Mouse (Mus musculus) embryo, embryonic 11.5 days (tissue): ENCODE results near the gene Slc25a44.
"Not testable (repeated sequence)": the region's sequence is repeated elsewhere in the genome, so short reads cannot be mapped to it uniquely, and the experiment has no call there.

ENCODE experiments used
- DNase-seq: peaks from one replicate; pipeline ENCODE4 v3.0.0-alpha.2; 2012; ENCODE audit warnings: low read depth, low spot score

Slc25a44 gene

DNA sequence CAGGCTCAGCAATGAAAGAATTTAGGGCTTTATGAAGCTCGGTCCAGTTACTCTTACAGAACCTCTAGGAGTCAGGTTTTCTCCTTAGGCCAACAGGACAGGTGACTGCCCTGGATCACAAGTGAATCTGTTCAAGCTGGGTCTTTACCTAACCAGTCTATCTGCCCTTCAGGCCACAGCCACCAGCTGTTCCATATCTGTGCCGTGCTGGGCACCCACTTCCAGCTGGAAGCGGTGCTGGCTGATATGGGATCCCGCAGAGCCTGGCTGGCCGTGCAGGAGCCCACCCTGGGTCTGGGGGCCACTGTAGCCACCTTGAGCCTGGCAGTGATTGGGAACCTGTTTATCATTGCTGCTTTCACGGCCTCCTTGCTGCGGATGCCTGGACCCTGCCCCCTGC, 57.4 kb downstream of the Slc25a44 start:
- DNase-seq: not testable (repeated sequence)

DNA sequence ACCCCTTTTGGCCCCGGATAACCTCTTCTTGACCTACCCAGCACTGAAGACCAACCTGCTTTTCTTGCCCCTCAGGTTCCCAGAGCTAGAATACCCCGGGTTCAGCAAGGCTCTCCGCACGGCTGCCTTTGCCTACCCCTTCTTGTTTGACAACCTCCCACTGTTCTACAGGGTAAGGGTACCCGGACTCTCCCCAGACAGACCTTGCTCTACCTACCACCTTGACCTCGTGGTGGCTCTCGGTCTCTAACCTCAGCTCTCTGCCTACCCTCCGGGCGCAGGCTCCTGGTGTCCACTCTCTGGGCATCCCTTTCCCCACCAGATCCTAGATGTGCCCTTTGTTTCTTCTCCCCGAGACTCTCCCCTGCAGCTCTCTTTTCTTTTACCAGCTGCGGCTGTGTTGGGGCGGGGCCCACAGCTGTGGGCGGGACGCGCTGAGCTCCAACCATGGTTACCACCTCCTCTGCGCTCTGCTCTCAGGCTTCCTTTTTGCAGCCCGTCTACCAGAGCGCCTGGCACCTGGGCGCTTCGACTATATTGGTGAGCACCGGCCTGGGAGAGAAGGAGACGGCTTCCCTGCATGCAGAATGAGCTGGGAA, 58.0 kb downstream of the Slc25a44 start:
- DNase-seq: not testable (repeated sequence)

DNA sequence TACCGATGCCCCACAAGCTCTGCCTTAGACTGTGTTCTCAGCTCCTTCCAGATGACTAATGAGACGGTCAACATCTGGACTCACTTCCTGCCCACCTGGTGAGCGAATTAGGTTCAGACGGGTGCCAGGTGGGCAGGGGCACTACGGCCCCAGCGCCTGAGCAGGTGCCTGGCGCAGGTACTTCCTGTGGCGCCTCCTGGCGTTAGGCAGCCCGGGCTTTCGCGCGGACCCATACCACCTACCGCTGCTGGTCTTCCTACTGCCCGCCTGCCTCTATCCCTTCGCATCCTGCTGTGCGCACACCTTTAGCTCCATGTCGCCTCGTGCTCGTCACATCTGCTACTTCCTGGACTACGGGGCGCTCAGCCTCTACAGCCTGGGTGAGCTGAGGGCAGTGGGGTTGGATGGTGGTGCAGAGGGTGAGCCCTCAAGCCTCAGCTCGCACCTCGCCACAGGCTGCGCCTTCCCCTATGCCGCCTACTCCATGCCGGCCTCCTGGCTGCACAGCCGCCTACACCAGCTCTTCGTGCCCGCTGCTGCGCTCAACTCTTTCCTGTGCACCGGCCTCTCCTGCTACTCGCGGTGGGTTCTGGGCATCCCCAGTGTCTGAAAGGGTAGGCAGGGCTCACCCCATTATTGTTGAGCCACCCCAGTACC, 59.1 kb downstream of the Slc25a44 start:
- DNase-seq: no peak

DNA sequence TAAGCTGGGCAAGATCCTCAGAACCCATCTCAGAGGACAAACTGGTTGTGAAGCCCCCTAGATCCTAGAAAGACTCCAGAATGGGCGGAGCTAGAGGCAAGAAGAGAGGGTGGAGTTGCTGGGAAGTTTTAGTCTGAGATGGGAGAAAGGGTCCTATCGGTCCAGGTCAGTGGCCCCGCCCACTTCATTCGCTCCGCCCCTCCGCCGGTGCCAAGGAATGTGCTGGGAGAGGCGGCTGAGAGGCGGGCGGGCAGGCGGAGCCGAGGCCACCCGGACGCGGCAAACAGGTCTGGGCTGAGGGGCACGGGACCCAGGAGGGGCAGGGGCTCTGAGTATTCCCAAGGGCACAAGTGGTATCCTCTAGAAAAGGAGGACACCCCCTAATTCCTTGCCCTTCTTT, 60.6 kb downstream of the Slc25a44 start, which contains the start of gene Paqr6:
Paqr6 (plus strand) TSS at position 248 of the 400 bp plus-strand sequence.
- DNase-seq: no peak

GRCm38 (mm10) chr3:88363700-88364099, 61.2 kb downstream of the Slc25a44 start:
- no peak for DNase-seq

GRCm38 (mm10) chr3:88361612-88362313, 63.2 kb downstream of the Slc25a44 start:
- DNase-seq: no peak

GRCm38 (mm10) chr3:88361096-88361495, 63.8 kb downstream of the Slc25a44 start:
- no peak for DNase-seq
